Mouse (Mus musculus): ENCODE measurements around the gene Gpc3. TPM values are rescaled to one million over a fixed set of nuclear protein-coding genes. Genes with fewer than 3 reads are reported as not detected.

The Gpc3 gene
- polyA plus RNA-seq, 2 experiments: 181 to 240 TPM

- DNase-seq (ENCODE audit: low read depth in 3 of 3, low spot score in 3 of 3): no peak
- no peak overlapping the region for H3K9ac ChIP-seq (replicated peaks)
- H3K4me3 ChIP-seq (ENCODE audit: insufficient read depth in 1 of 2, low read depth in 2 of 2, low read length in 2 of 2): no peak overlapping the region
- ATAC-seq (ENCODE audit: insufficient read depth): no peak
- TF ChIP-seq EP300 (IDR thresholded peaks at IDR 0.05; ENCODE audit: low read depth): no peak
- TF ChIP-seq CTCF (IDR thresholded peaks at IDR 0.05; ENCODE audit: low read depth): no peak
- no peaks in the 10 kb centered on the region for H3K4me1 ChIP-seq (replicated peaks; ENCODE audit: control insufficient read depth in 2 of 2, insufficient read depth in 2 of 2, low read length in 1 of 2)
- no peak overlapping the region for H3K27ac ChIP-seq
- no peak overlapping the region for H3K4me2 ChIP-seq (ENCODE audit: low read depth)
- H3K9me3 ChIP-seq (ENCODE audit: control insufficient read depth, low read length): no peaks in the 10 kb centered on the region
- H3K36me3 ChIP-seq (replicated peaks; ENCODE audit: control insufficient read depth, insufficient read depth, low read depth): no peaks in the 10 kb centered on the region
- H3K27me3 ChIP-seq (ENCODE audit: control insufficient read depth, insufficient read depth, low read length): no peaks in the 10 kb centered on the region
- WGBS (ENCODE audit: insufficient replicate concordance): 35% methylated on average over 1 of the region's 1 CpGs
Measured at GRCm38 (mm10) chrX:52288792-52289191, 325.0 kb downstream of the Gpc3 start.

GRCm38 (mm10) chrX:52287944-52288343 is 325.8 kb downstream of the Gpc3 start:
- WGBS (ENCODE audit: insufficient replicate concordance): 59% methylated on average over 6 of the region's 6 CpGs
- Histone ChIP-seq H3K27ac (no peak overlapping the region), H3K4me2 (ENCODE audit: low read depth) (no peak overlapping the region), H3K27me3 (ENCODE audit: control insufficient read depth, insufficient read depth, low read length) (no peaks in the 10 kb centered on the region), H3K4me1 (replicated peaks; ENCODE audit: control insufficient read depth in 2 of 2, insufficient read depth in 2 of 2, low read length in 1 of 2) (no peaks in the 10 kb centered on the region), H3K9me3 (ENCODE audit: control insufficient read depth, low read length) (no peaks in the 10 kb centered on the region), H3K9ac (replicated peaks) (no peak overlapping the region), H3K36me3 (replicated peaks; ENCODE audit: control insufficient read depth, insufficient read depth, low read depth) (no peaks in the 10 kb centered on the region), H3K4me3 (ENCODE audit: insufficient read depth in 1 of 2, low read depth in 2 of 2, low read length in 2 of 2) (no peak overlapping the region)
- TF ChIP-seq EP300 (IDR thresholded peaks at IDR 0.05; ENCODE audit: low read depth): no peak
- TF ChIP-seq CTCF (IDR thresholded peaks at IDR 0.05; ENCODE audit: low read depth): no peak
- DNase-seq (ENCODE audit: low read depth in 3 of 3, low spot score in 3 of 3) (no peak), ATAC-seq (ENCODE audit: insufficient read depth) (no peak)

GRCm38 (mm10) chrX:52282070-52282469 is 331.7 kb downstream of the Gpc3 start:
- TF ChIP-seq CTCF (IDR thresholded peaks at IDR 0.05; ENCODE audit: low read depth) (no peak), EP300 (IDR thresholded peaks at IDR 0.05; ENCODE audit: low read depth) (no peak)
- no peak overlapping the region for H3K9ac ChIP-seq (replicated peaks)
- H3K36me3 ChIP-seq (replicated peaks; ENCODE audit: control insufficient read depth, insufficient read depth, low read depth): no peaks in the 10 kb centered on the region
- H3K27me3 ChIP-seq (ENCODE audit: control insufficient read depth, insufficient read depth, low read length): no peaks in the 10 kb centered on the region
- DNase-seq (ENCODE audit: low read depth in 3 of 3, low spot score in 3 of 3): no peak
- ATAC-seq (ENCODE audit: insufficient read depth): no peak
- no peaks in the 10 kb centered on the region for H3K4me1 ChIP-seq (replicated peaks; ENCODE audit: control insufficient read depth in 2 of 2, insufficient read depth in 2 of 2, low read length in 1 of 2)
- WGBS (ENCODE audit: insufficient replicate concordance): 59% methylated on average over 4 of the region's 4 CpGs
- H3K9me3 ChIP-seq (ENCODE audit: control insufficient read depth, low read length): no peaks in the 10 kb centered on the region
- no peak overlapping the region for H3K4me3 ChIP-seq (ENCODE audit: insufficient read depth in 1 of 2, low read depth in 2 of 2, low read length in 2 of 2)
- no peak overlapping the region for H3K27ac ChIP-seq
- no peak overlapping the region for H3K4me2 ChIP-seq (ENCODE audit: low read depth)

- TF ChIP-seq CTCF (IDR thresholded peaks at IDR 0.05; ENCODE audit: low read depth): no peak
- TF ChIP-seq EP300 (IDR thresholded peaks at IDR 0.05; ENCODE audit: low read depth): no peak
- 66% methylated on average over 6 of the region's 6 CpGs for WGBS (ENCODE audit: insufficient replicate concordance)
- no peaks in the 10 kb centered on the region for H3K36me3 ChIP-seq (replicated peaks; ENCODE audit: control insufficient read depth, insufficient read depth, low read depth)
- H3K27me3 ChIP-seq (ENCODE audit: control insufficient read depth, insufficient read depth, low read length): no peaks in the 10 kb centered on the region
- H3K27ac ChIP-seq: no peak overlapping the region
- no peak for ATAC-seq (ENCODE audit: insufficient read depth)
- no peak overlapping the region for H3K4me2 ChIP-seq (ENCODE audit: low read depth)
- H3K4me3 ChIP-seq (ENCODE audit: insufficient read depth in 1 of 2, low read depth in 2 of 2, low read length in 2 of 2): no peak overlapping the region
- no peaks in the 10 kb centered on the region for H3K9me3 ChIP-seq (ENCODE audit: control insufficient read depth, low read length)
- no peak for DNase-seq (ENCODE audit: low read depth in 3 of 3, low spot score in 3 of 3)
- H3K9ac ChIP-seq (replicated peaks): no peak overlapping the region
- no peaks in the 10 kb centered on the region for H3K4me1 ChIP-seq (replicated peaks; ENCODE audit: control insufficient read depth in 2 of 2, insufficient read depth in 2 of 2, low read length in 1 of 2)
Measured at GRCm38 (mm10) chrX:52281103-52281900, 332.4 kb downstream of the Gpc3 start.

GRCm38 (mm10) chrX:52278687-52279359 is 334.9 kb downstream of the Gpc3 start:
- Histone ChIP-seq H3K27me3 (ENCODE audit: control insufficient read depth, insufficient read depth, low read length) (no peaks in the 10 kb centered on the region), H3K9ac (replicated peaks) (no peak overlapping the region), H3K4me3 (ENCODE audit: insufficient read depth in 1 of 2, low read depth in 2 of 2, low read length in 2 of 2) (no peak overlapping the region), H3K4me2 (ENCODE audit: low read depth) (no peak overlapping the region), H3K27ac (no peak overlapping the region), H3K9me3 (ENCODE audit: control insufficient read depth, low read length) (no peaks in the 10 kb centered on the region), H3K4me1 (replicated peaks; ENCODE audit: control insufficient read depth in 2 of 2, insufficient read depth in 2 of 2, low read length in 1 of 2) (no peaks in the 10 kb centered on the region), H3K36me3 (replicated peaks; ENCODE audit: control insufficient read depth, insufficient read depth, low read depth) (no peaks in the 10 kb centered on the region)
- ATAC-seq (ENCODE audit: insufficient read depth): no peak
- DNase-seq (ENCODE audit: low read depth in 3 of 3, low spot score in 3 of 3): no peak
- 49% methylated on average over 3 of the region's 3 CpGs for WGBS (ENCODE audit: insufficient replicate concordance)
- TF ChIP-seq EP300 (IDR thresholded peaks at IDR 0.05; ENCODE audit: low read depth) (no peak), CTCF (IDR thresholded peaks at IDR 0.05; ENCODE audit: low read depth) (no peak)

All from liver, embryonic 14.5 days (tissue).